Mouse (Mus musculus): ENCODE data around the gene Zxdb.
"Not testable (repeated sequence)": the region's sequence is repeated elsewhere in the genome, so short reads cannot be mapped to it uniquely, and the experiment has no call there.

The Zxdb gene

GRCm38 (mm10) chrX:94724192-94724971 is at the start of gene Zxdb:
Gene Zxdb, plus strand, starts transcription at chrX:94724569.
- in situ Hi-C loops (cut with MboI; ENCODE audit: unreplicated experiment in 2 of 2): not testable (repeated sequence)

DNA sequence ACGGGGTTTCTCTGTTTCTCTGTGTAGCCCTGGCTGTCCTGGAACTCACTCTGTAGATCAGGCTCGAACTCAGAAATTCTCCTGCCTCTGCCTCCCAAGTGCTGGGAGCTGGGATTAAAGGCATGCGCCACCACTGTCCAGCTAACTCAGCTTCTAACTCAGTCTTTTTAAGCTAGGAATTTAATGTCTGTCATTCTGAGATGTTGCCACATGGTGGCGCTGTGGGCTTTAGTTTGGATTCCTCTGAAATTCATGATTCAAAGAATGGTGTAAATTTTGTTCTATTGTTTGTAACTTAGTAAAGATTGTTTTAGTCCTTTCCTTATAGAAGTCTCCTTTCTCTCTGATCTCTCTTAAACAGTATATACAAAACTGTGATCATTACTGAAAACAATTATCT is 49.4 kb upstream of the Zxdb start:
- in situ Hi-C loops (cut with MboI; ENCODE audit: unreplicated experiment in 2 of 2): loop anchor here (25.0 kb wide), 4 partner anchors 238 to 1087 kb away; no protein-coding TSS in a partner anchor

DNA sequence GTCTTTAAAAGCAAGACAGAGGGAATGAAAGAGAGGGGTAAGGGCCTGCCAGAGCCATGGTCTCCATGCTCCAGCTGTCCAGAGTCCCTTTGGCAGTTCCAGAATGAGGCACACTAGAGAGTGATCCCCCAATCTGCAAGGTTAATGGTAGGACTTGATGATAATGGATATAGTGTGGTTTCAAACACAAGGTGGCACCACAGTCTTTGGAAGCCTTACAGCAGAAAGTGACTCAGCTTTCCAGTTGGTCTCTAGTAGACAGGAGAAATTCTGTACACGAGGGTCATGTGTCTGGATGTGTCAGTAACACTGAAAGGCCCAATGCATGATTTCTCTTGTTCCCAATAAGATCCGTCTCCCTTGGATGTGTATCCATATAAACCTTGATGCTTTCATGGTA is 42.8 kb upstream of the Zxdb start:
- in situ Hi-C loops (cut with MboI; ENCODE audit: unreplicated experiment in 2 of 2): not testable (repeated sequence)

GRCm38 (mm10) chrX:94689593-94689992 is 34.8 kb upstream of the Zxdb start:
- in situ Hi-C loops (cut with MboI; ENCODE audit: unreplicated experiment in 2 of 2): not testable (repeated sequence)

DNA sequence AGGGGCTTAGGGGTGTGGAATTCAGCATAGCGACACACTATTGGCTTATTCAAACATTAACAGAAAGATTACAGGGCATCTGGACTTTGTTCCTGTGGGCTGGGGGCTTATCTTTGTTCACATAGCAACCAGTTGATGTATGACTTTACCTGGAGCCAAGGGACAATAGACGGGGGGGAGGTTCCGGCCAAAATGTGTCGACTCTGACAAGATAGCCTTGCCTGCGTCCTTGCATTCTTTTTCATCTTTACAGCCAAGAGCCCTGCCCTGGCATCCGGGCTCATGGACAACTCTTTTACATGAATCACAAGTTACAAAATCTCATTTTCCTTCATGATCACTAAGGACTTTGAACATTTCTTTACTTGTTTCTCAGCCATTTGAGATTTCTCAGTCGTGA is 17.7 kb upstream of the Zxdb start:
- in situ Hi-C loops (cut with MboI; ENCODE audit: unreplicated experiment in 2 of 2): not testable (repeated sequence)

DNA sequence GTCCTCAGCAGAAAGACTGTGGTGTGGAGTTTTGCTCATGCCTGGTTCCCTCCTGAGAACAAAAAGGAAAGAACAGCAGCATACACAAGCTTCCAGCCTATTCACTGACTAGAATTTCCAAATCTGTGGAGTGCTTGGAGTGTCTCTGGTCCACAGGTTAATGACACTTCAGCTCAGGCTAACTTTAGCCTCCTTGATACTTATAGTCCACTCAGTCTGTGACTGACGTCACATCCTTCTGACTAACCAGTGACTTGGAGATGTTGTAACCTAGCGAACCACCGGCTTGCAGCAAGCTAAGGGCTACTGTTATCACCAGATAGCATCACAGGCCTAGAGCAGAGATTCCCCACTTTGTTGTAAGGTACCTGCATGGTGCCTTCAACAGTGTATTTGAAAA is 14.6 kb upstream of the Zxdb start:
- in situ Hi-C loops (cut with MboI; ENCODE audit: unreplicated experiment in 2 of 2): not testable (repeated sequence)

- in situ Hi-C loops (cut with MboI; ENCODE audit: unreplicated experiment in 2 of 2): not testable (repeated sequence)
These were observed 702 bp downstream of the Zxdb start for GRCm38 (mm10) chrX:94724972-94725569.

DNA sequence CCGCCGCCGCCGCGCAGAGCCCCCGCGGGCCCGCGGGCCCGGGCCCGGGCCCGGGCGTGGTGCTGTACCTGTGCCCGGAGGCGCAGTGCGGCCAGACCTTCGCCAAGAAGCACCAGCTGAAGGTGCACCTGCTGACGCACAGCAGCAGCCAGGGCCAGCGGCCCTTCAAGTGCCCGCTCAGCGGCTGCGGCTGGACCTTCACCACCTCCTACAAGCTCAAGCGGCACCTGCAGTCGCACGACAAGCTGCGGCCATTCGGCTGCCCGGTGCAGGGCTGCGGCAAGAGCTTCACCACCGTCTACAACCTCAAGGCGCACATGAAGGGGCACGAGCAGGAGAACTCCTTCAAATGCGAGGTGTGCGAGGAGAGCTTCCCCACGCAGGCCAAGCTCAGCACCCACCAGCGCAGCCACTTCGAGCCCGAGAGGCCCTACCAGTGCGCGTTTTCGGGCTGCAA is 1.3 kb downstream of the Zxdb start:
- in situ Hi-C loops (cut with MboI; ENCODE audit: unreplicated experiment in 2 of 2): not testable (repeated sequence)

GRCm38 (mm10) chrX:94731596-94731995 is 7.2 kb downstream of the Zxdb start:
- in situ Hi-C loops (cut with MboI; ENCODE audit: unreplicated experiment in 2 of 2): no loop called here

DNA sequence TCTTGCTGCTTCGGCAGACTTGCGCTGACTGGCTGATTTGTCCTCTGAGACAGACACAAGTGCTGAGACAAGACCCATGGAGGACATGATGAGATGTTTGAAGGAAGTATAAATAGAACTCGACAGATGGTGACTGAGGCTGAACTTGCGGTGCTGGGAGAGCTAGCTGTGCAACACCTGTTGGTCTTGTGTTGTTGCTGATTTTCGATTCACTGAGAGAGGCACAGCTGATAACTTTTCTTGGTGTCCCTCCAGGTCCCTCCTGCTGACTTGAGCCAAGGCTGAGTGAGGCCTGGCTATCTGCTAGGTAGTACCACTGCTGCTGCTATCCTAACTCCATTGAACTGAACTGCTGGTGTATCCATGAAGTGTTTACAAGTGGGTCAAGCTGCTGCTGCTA is 29.4 kb downstream of the Zxdb start:
- in situ Hi-C loops (cut with MboI; ENCODE audit: unreplicated experiment in 2 of 2): no loop called here

GRCm38 (mm10) chrX:94759959-94760358 is 35.6 kb downstream of the Zxdb start:
- in situ Hi-C loops (cut with MboI; ENCODE audit: unreplicated experiment in 2 of 2): no loop called here

DNA sequence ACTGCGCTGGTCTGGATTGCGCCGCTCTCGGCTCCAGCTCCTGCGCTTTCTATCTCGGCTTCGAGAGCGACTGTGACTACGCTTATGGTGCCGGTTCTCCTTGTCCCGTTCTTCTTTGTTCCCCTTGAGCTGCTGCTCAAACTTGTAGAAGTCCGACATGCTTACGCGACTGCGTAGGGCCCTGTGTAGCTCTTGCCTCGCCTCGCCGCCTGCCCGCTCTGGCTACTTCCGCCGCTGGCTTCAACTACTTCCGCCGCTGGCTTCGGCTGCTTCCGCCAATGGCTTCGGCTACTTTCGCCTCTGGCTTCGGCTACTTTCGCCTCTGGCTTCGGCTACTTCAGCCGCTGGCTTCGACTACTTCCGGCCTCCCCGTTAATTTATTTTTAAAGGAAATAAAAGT is 49.5 kb downstream of the Zxdb start:
- in situ Hi-C loops (cut with MboI; ENCODE audit: unreplicated experiment in 2 of 2): no loop called here
